Mouse (Mus musculus) fat pad, adult 2 months (tissue): Measurements from ENCODE around the gene Bcap29.
"Not testable (repeated sequence)": the region's sequence is repeated elsewhere in the genome, so short reads cannot be mapped to it uniquely, and the experiment has no call there.

ENCODE experiments used
- DNase-seq: peaks from one replicate; pipeline ENCODE4 v3.0.0-alpha.2; 2011; ENCODE audit warnings: low read depth, low spot score; ENCODE audit errors: extremely low read depth

Gene Bcap29

DNA sequence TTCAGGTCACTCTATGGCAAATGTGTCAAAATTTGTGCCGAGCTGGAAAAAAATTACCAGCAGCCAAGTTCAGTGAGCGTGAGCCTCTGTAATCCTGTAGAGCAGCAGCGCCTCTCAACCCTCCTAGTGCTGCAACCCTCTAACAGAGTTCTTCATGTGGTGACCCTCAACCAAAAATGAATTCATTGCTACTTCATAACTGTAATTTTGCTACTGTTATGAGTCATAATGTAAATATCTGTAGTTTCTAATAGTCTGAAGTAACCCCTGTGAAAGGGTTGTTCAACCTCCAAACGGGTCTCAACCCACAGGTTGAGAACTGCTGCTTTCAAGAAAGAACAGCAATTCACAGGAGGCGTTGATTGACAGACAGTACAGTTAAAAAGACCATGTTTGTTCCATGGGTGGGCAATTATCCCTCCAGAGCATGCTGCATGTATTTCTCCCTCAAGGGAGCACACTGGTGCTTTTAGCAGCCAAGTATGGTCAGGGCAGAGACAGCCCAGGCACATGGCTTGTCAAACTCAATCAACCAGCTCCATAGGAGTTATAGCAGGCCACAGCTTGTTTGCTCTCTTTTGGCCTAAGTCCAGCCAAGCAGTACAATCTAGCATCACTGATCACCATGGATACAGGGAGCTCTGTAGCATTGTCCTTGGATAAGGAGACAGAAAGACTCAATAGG, 53.7 kb downstream of the Bcap29 start:
- DNase-seq: no peak

DNA sequence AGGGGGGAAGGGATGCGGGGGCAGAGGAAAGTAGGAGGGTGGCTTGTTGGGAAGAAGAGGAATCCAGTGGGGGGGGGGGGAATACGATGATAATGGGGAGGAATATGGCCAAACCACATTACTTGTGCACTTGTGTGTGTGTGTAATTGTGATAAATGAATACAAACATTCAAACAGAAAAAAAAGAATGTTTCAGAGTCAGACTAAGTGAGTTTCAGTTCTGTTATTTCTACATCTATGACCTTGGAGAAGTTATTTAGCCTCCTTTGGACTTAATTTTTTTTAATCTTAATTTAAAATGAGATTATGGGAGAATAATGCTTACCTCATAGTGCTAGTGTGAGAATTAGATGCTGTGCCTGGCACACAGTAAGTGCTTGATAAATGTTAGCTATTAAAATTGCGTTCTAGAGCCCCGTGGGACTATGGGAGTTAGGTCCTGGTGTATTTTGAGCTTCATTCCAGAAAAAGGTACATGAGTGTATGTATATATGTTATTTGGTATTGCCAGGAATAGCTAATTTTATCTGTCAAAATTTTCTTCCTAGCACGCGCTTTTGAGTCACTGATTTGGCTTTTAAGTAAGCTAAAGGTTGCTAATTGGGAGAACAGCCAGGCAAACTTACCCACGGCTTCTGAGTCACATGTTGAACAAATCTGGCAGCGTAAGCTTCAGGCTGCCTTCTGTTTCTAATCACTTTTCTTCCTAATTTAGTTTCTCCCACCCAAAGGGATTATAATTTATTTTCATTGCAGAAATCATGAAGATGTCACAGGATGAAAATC, 55.6 kb downstream of the Bcap29 start:
- DNase-seq: no peak

DNA sequence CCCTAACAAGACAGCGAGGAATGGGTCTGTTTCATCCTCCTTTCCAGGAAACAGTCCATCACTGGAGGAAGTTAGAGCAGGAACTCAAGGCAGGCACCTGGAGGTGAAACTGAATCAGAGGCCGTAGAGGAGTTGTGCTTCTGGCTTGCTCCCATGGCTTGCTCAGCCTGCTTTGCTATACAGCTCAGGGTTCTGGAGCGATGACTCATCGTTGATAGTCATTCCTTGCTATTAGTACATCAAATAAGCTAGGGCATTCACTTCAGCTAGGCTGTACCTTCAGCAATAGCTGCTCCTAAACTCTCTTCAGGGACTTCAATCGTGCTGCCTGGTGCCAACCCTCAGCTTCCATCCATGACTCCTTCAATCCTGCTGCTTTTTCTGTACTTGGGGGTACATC, 60.0 kb downstream of the Bcap29 start:
- DNase-seq: no peak

DNA sequence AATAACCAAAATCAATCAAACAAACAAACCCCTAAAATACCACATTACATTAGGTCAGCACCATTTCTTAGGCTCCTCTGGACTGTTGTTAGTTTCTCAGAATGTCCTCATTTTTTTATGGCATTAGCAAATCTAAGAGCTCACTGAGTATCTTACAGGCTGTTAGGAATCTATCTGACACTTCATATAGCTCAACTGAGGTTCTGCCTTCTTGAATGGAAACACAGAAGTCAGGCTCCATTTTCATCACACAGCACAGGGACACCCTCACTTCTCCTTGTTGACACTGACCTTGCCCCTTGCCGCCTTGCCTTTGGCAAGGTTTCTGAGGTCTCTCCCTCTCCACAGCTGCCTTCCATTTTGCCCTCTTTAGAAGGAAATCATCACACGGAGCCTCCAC, 64.7 kb downstream of the Bcap29 start:
- no peak for DNase-seq

DNA sequence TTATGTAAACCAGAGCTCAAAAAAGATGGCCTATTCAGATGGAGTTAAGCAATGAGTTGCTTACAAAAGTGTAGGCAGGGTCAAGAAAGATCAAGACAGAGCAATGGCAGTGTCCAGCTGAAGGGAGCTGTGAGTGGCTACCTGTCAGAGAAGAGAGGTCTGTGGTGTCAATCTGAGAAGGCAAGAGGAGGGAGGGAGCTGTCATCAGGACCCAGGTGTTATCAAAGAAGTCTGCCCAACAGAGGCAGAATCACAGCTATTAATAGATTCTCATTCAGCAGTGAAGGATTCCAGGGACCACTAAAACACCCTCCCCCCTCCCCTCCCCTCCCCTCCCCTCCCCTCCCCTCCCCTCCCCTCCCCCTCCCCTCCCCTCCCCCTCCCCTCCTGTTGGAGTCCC, 65.8 kb downstream of the Bcap29 start:
- no peak for DNase-seq

DNA sequence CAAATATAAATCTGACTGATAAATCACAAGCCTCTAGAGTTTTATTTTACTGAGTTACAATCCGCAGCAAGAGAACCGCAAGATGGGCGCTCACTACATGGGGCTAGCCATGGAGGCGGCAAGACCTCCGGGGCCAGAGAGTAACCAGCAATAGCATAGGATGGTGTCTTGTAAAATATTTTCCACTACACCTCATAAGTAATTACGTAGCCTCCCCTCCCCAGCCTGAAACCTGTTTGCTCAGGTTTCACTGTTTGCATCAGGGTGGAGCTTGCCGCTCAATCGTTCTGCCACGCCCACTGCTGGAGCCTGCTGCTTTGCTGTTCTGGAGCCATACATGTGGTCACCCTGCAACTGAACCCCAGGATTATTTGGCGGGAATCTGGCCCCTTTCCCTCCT, 66.9 kb downstream of the Bcap29 start:
- not testable (repeated sequence) for DNase-seq

DNA sequence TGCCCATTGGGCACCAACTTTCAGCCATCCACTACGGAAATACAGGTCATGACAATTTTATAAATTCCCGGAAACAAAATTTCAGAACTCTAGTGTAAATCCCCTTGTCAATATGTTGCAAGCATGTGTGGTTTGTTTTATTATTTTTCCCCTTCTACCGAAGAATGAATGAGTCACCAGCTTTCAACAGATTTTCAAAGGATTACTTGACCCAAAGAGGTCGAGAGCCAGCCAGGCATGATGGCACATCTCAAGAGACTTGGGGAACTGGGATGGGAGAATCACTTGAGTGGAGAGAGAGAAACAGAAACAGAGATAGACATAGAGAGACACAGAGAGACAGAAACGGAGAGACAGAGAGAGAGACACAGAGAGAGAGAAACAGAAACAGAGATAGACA, 73.7 kb downstream of the Bcap29 start:
- no peak for DNase-seq

DNA sequence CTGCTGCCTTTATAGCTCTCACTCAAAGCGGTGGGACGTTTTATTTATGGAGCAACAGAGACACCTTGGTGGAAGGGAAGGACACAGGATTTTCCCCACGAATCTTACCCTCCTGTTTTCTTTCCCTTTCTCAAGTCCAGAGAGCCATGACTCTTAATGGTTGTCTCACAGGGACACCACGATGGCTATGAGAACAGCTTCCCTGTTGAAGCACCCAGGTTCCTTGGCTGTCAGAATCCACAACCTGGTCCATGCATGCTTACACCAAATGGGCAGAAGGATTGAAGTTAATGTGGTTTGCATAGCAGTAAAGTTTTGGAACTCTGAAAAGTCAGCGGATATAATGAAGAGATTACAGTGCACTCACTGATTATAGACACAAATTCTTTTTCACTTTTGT, 74.5 kb downstream of the Bcap29 start:
- DNase-seq: no peak

DNA sequence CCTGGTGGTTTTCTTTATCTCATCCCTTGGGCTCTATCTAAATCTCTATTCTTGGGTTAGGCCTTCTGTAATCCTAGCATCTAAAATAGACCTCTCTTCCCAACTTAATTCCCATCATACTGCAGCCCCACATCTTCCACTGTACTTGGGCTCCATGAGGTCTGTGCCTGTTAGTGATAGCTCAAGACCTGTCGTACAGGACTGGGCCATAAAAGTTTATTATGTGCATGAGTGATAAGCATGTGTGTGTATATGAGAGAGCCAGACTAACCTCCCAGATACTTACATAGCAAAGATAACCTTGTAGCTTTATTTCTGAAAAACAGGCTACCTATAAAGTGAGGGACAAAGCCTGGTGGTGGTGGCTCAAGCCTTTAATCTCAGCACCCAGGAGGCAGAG, 80.1 kb downstream of the Bcap29 start:
- no peak for DNase-seq

DNA sequence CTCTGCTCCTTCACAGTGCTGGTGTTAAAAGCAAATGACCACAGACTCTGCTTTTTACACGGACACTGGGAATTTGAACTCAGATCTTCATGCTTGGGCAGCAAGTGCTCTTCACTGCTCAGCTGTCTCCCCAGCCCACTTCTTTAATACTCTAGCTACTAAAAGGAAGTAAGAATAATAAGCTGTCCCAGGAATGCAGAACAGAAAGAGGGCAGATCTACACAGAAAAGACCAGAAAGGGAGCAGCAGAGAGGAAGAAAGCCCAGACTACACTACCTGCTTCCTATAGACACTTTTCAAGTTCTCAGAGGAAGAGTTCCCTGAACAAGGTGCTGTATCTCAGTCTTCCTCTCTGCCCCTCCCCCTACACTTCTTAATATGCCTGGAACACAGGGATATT, 83.2 kb downstream of the Bcap29 start:
- DNase-seq: no peak

DNA sequence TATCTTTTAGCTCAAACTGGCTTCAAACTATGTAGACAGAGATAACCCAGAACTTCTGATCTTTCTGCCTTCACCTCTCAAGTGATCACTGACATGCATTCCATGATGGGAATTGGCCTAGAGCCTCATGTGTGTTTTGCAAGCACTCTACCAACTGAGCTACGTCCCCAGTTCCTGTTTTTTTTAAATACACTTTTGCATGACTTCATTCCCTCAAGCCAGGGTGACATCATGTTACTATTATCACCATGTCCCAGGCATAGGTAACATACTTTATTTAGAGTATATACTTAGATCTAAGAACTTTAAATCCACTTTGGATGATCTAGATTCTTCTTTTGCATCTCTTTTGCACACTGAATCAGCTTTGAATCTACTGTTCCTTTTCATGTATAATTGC, 88.4 kb downstream of the Bcap29 start:
- DNase-seq: no peak

DNA sequence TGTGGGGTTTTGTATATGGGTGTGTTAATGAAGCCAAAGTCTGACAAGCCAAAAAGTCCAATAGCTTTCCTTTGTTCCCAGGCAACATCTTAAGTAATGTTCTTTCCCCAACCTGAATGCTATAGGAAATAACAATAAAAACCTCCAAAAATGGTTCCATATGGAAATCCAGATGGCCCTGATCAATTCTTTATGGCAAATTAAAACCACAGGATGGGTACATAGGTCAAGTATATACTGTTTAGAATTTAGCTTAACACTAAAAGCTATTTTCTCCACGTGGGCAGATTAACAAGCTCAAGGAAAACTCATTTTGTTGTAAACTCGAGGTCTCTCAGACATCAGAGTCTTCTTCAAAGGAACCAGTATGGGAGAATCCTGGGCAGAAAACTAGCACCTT, 89.2 kb downstream of the Bcap29 start:
- no peak for DNase-seq

DNA sequence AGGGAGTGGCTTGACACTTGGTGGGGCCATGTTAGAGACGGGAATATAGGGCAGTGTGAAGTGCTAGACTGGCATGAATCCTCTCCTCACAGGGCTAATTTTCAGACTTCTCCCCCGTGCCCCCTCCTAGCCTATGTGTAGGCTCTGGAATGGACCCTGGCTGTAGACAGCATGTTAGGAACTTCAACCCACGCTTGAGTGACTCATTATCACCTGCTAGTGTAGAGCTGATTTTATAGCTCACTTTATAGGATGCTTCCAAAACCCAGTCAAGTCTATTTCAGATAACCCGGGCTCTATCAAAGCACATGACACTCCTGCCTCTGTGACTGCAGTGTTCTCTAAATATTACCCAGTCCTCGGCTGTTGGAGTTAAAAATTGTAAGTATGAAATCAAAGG, 92.9 kb downstream of the Bcap29 start:
- DNase-seq: no peak
